Mouse (Mus musculus) left cerebral cortex, adult 11 months (tissue): ENCODE data around the gene Pnpla7.
A peak's percentile ranks its signal among the peaks of the same experiment; 100 is the strongest.

Experiments used
- DNase-seq: peaks from one replicate; pipeline ENCODE4 v3.0.0; 2022; ENCODE audit warnings: low spot score

Gene Pnpla7

DNA sequence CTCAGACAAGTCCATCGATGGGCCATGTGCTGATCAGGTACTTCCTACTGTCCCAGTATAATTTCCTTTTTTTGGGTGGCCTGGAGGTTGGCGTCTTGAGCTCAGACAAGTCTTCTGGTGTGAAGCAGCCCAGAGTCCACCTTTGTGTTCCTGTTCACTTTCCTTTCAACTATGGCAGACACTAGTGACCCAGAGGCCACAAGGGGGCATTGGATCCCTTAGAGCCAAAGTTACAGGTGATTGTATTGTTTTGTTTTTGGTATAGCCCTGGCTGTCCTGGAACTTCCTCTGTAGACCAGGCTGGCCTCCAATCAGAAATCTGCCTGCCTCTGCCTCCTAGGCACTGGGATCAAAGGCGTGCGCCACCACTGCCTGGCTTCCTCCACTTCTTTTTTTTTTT lies 96.6 kb downstream of the Pnpla7 start:
- DNase-seq: no peak

DNA sequence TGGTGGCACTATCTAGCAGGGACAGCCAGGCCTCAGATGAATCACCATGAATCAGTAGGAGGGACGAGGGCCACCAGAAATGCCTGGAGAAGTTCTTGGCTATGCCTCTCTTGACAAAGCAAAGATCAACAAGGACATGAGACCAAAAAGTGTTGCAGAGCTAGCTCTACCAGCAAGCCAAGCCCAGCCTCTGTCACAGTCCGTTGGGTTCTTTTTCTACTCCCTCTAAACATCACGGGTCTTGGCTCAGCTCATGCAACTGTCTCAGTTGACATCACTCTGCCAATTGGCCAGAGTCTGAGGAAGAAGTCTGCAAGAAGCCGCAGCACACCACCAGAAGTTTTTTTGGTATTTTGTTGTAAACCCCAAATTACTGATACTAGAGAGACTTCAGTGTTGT lies 99.7 kb downstream of the Pnpla7 start:
- no peak for DNase-seq

DNA sequence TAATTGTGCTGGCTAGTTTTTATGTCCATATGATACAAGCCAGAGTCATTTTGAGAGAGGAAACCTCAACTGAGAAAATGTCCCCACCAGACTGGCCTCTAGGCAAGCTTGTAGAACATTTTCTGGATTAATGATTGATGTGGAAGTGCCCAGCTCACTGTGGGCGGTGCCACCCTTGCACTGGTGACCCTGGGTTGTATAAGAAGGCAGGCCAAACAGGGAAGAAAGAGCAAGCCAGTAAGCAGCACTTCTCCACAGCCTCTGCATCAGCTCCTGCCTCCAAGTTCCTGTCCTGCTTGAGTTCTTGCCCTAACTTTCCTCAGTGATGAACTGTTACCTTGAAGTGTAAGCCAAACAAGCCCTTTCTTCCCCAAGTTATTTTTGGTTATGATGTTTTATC lies 103.1 kb downstream of the Pnpla7 start:
- DNase-seq: no peak

DNA sequence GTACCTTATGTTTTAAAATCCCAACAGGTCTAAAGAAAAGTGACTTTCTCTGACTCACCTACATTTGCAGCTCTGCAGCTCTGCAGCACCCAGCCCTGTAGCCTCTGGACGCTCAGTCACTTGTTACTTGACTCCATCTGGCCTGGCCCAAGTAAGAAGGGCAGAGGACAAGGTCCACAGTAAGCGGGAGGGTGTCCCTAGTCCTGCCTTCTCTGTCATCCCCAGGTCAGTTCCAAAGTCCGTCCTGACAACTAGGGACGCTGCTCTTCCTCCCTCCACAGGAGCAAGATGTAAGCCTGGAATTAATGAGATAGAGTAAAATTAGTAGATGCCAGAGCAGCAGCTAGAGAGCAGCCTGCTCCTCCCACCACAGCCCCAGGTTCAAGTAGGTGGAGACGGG lies 104.2 kb downstream of the Pnpla7 start, which contains the start of gene Entpd8:
Gene Entpd8, plus strand, starts transcription at position 229 of the 400 bp plus-strand sequence.
- DNase-seq: no peak

DNA sequence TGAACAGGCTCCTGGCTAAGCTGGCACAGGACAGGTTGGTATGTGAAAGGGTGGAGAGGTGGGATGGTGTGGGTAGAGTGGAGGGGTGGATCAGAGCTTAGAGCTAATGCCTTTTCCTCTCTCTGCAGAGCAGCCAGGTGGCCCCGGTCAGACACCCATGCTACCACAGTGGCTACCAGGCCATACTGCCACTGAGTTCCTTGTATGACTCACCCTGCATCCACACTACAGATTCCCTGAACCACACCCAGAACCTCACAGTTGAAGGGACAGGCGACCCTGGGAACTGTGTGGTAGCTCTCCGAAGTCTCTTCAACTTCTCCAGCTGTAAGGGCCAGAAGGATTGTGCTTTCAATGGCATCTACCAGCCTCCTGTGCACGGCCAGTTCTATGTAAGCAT lies 107.9 kb downstream of the Pnpla7 start:
- DNase-seq: no peak

DNA sequence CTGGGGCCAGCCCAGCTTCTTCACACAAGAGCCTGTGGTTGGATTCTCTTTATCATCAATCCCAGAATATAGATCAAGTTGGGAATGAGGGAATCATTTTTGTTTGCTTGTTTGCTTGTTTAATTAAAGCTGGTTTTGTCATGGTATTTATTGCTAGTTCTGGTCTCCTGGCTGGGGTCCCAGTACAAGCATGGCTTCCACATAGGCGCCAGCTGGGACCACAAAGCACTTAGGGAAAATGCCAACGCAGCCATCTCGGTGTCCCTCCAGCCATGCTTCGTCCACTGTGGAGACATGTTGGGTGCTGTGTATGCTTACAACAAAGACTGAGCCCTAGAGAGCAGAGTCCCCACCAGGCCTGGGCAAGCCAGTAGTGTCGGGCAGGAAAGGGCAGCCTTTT lies 109.7 kb downstream of the Pnpla7 start:
- DNase-seq: no peak

DNA sequence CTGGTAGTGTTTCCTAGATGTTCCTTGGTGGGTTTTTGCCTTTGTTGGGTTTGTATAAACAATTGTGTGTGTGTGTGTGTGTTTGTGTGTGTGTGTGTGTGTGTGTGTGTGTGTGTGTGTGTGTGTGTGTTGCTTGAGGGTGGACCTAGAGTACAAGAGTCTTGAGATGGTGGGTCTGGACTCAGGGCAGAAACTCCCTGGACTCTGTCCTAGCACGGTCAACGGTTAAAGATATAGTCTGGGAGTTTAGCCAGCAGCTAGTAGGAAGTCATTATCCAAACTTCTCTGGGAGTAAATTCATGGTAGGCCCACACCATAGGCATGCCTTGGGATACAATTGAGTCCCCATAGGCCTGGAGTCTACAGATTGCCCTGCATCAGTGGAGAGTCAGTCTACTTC lies 112.0 kb downstream of the Pnpla7 start:
- no peak for DNase-seq

DNA sequence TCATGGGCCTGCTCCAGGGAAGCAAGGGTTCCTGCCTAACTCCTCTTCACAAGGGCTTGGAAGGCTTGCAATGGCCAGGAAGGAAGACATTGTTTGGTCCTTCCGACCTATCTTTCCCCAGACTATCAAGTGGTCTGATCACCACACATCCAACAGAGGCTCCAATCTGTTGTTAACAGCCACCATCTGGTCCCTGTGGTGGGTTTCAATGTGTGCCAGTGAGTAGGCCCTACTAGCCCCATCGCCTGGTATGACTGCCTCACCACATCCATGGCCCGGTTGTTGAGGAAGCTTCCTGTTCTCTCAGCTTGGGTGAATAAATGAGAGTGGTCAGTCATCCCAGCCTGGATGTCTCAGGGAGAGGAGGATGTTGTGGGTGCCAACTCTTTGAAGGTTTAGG lies 112.8 kb downstream of the Pnpla7 start:
- DNase-seq: no peak

DNA sequence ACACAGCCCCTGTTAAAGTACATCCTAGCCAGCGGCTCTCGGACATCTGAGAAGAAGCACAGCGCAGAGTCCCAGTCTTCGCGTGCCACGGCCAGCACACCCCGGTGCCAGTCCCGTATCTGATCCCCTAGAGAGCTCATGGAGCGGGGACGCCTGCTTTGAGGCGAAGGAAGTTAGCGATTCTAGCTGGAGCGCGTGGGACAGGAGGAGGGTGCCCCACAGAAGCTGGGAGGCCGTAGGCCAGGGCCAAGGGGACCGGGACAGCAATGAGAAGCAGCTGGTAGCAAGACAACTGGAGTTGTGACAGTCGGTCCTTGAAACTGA lies 118.9 kb downstream of the Pnpla7 start:
- DNase-seq: no peak

DNA sequence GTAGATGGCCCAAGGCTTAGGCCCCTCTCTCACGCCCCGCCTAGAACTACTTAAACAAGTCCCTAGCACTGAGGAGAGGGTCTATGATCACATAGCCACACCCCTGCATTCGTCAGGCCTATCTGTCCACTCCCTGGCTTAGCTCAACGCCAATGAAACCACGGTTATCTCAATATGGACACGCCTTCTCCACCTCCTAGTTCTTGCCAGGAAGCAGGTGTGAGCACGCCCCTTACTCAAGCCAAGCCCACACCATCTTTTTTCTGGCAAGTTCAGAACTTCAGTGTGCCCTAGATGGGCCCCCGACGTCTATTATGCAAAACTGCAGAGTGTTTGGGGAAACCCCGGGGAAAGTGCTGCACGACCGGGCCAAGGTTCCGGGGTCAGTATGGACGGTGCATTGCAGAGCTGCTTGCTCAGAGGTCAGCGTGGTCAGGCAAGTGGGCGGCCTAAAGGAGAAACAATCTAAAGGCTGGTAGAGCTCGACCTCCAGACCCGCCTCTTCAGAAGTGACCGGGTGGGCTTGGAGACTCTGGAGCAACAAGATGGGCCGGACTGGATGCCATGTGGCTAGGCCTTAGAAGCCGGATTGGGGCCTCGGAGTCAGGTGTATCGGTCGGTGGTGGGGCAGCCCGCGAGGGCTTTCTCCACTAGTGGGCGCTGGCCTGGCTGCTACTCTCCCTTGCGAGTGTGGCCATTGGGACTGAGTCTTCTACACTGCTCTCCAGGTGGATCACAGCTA lies 119.4 kb downstream of the Pnpla7 start, which contains the start of gene Noxa1:
Gene Noxa1, minus strand, starts transcription at position 41 of the 742 bp plus-strand sequence.
- DNase-seq: no peak

DNA sequence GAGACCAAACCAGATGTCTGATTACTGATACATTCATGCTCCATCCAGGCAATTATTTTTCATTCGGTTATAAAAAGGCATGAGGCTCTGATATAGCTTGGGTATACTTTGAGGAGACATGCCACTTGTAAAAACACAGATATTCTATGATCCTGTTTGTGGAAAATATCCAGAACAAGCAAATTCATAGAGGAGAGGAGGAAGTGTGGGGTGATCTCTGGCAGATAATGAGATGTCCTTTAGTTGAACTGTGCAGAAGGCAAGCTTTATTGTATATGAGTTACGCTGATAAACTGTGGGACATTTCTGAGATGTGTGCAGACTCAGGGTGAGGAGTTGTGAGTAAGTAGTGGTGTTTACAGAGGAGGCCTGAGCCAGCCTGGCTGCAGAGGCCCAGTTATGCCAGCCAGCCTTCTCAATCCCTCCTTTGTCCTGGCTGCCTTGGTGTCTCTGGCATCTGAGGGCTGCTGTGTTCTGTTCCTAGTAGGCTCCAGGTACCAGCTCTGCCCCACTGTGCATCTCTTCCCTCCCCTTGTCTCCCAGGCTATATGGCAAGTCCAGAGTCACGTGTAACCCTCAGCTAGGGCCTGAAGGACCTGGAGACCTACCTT lies 122.3 kb downstream of the Pnpla7 start:
- no peak for DNase-seq

DNA sequence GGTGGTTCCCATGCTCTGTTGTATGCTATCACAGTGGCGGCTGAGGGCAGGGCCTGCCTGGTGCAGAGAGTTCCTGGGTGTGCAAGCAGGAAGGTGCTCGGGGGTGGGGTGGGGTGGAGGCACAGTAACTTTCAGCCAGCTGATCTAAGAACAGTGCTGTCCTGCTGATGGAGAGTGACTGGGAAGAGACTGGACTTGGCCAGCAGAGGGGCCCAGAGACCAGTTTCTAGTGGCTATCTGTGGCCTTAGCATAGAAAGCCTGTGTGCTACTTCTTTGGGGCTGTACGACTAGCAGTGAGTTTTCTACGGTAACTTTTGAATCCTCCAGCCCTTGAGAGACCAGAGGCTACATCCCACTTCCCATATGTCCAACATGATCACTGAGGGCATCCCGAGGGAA lies 123.1 kb downstream of the Pnpla7 start:
- DNase-seq: peak; percentile 19

DNA sequence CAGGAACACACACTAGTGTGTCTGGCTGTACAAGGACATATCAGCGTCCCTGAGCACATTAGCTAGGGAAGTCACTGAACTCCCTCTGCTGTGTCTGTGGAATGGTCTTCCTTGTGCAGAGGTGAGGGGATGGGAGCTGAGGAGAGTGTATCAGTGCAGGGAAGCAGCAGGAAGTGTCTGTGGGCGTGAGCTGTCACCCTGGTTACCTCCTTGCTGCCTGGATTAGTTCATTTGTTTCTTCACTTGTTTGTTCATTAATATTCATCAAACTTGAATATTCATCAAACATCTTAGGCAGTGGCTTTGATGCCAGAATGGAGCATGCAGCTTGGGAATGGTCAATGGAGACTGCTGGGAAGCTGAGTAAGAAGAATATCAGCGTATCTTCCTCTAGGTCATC lies 123.9 kb downstream of the Pnpla7 start:
- no peak for DNase-seq
